Mouse (Mus musculus) heart, postnatal 0 days (tissue): ENCODE measurements around the gene AI837181.

Source experiments
- CTCF ChIP-seq: IDR thresholded peaks from 2 replicates; pipeline ENCODE4 v1.5.1; 2016; ENCODE audit warnings: antibody characterized with exemption, control low read depth, low read depth
- EP300 ChIP-seq: IDR thresholded peaks from 2 replicates; pipeline ENCODE4 v1.6.1; 2016; ENCODE audit warnings: antibody characterized with exemption, low read depth

GRCm38 (mm10) chr19:5466916-5467500 lies 42.1 kb downstream of the AI837181 start:
- TF ChIP-seq EP300: no peak
- TF ChIP-seq CTCF: no peak
